Mouse (Mus musculus) bone marrow macrophage, adult 2 months (primary cell): Measurements from ENCODE around the gene Gm20388.

Source experiments
- CTCF ChIP-seq: IDR thresholded peaks from 2 replicates; pipeline ENCODE4 v1.5.1; 2012; ENCODE audit warnings: low read depth, mild to moderate bottlenecking, low read length, moderate library complexity
- POLR2A ChIP-seq: IDR thresholded peaks from 2 replicates; pipeline ENCODE4 v1.6.1; 2012; ENCODE audit warnings: mild to moderate bottlenecking, low read depth, low read length, borderline replicate concordance

- TF ChIP-seq CTCF (no peak), POLR2A (no peak)
These were observed 1091.3 kb downstream of the Gm20388 start for GRCm38 (mm10) chr8:121001951-121002350.
